Mouse (Mus musculus) heart, adult 8-10 months (tissue): ENCODE data around the gene BC028528. TPM values are rescaled to one million over a fixed set of nuclear protein-coding genes. Genes with fewer than 3 reads are reported as not detected.

Experiments used
- total RNA-seq, 4 experiments: library from RNA; stranded (reverse); gene quantifications; 2 replicates each; pipeline ENCODE4 v1.2.4; 2022

BC028528 gene
- total RNA-seq, 4 experiments from 2014 or later, result 6.3 to 12.0 (median 8.4) TPM

Other genes with a start within 250 kb of the BC028528 start
- gene Mcl1, start 233.2 kb downstream of the BC028528 start, total RNA-seq, result 100 to 1,000 TPM; 123 to 159 (median 134) TPM
- 10 to 100 TPM; 35.5 to 60.3 (median 45.4) TPM for gene Adamtsl4, start 204.1 kb downstream of the BC028528 start, total RNA-seq
- 10 to 100 TPM; 36.6 to 76.5 (median 42.3) TPM for gene Ecm1, start 152.4 kb downstream of the BC028528 start, total RNA-seq
- 10 to 100 TPM; 48.1 to 51.8 (median 49.0) TPM for gene Tars2, start 131.8 kb downstream of the BC028528 start, total RNA-seq
- gene Rprd2, start 73.1 kb downstream of the BC028528 start, total RNA-seq, result 10 to 100 TPM; 39.1 to 47.6 (median 41.0) TPM
- 10 to 100 TPM; 13.9 to 22.5 (median 21.3) TPM for gene Prpf3, start 36.1 kb downstream of the BC028528 start, total RNA-seq
- gene Mrps21, start 20.5 kb downstream of the BC028528 start, total RNA-seq, result 100 to 1,000 TPM; 312 to 354 (median 350) TPM
- 10 to 100 TPM; 12.0 to 58.8 (median 26.9) TPM for gene Ciart, start 9.8 kb downstream of the BC028528 start, total RNA-seq
- gene Aph1a, start 2.0 kb upstream of the BC028528 start, total RNA-seq, result 100 to 1,000 TPM; 102 to 115 (median 107) TPM
- 100 to 1,000 TPM; 170 to 196 (median 181) TPM for gene Car14, start 12.7 kb upstream of the BC028528 start, total RNA-seq
- 10 to 100 TPM; 76.7 to 95.7 (median 82.9) TPM for gene Anp32e, start 37.2 kb upstream of the BC028528 start, total RNA-seq
- gene Plekho1, start 104.0 kb upstream of the BC028528 start, total RNA-seq, result 10 to 100 TPM; 55.7 to 68.3 (median 61.1) TPM
- gene Vps45, start 166.5 kb upstream of the BC028528 start, total RNA-seq, result 10 to 100 TPM; 27.2 to 33.8 (median 30.0) TPM
- 10 to 100 TPM; 55.4 to 63.1 (median 59.8) TPM for gene Otud7b, start 212.5 kb upstream of the BC028528 start, total RNA-seq